Mouse (Mus musculus): ENCODE measurements around the gene Tradd.
"Not testable (repeated sequence)": the region's sequence is repeated elsewhere in the genome, so short reads cannot be mapped to it uniquely, and the experiment has no call there.

Tradd gene

DNA sequence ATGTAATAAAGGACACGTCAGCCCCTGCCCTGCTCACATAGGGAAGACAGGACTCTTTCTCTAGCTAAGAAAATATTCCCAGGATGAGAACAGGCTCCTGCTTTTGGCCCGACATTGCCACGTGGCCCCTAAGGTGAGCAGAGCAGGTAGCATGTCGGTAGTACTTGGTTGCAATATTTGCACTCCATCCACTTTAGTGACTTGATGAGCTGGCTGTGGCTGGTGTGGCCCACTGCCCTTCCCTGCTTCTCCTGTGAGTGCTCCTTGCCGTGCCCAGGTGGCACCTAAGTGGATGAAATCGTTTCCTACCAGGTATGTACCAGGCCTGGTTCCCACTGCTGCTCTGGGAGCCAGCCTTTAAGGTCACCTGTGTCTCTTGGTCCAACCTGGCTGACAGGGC lies 12.5 kb downstream of the Tradd start:
- DNase-seq (ENCODE audit: low spot score in 2 of 2) = no peak

DNA sequence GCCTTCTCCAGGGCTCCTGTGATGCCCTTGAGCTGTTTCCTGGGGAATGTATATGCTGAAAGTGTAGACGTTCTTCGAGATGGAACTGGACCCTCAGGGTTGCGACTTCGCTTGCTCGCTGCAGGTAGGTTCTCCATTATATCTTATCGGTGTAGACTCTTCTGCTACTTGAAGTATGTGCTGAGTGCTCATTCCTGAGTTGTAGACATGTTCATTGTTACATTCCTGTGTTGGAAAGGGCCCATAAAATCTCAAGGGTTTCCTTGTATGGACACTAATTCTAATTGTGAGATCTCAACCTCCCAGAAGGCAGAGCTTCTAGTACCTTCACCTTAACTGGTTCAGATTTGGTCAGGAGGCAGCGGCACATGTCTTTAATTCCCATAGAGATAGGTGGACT lies 23.4 kb downstream of the Tradd start:
- DNase-seq (ENCODE audit: low spot score in 2 of 2) = no peak

DNA sequence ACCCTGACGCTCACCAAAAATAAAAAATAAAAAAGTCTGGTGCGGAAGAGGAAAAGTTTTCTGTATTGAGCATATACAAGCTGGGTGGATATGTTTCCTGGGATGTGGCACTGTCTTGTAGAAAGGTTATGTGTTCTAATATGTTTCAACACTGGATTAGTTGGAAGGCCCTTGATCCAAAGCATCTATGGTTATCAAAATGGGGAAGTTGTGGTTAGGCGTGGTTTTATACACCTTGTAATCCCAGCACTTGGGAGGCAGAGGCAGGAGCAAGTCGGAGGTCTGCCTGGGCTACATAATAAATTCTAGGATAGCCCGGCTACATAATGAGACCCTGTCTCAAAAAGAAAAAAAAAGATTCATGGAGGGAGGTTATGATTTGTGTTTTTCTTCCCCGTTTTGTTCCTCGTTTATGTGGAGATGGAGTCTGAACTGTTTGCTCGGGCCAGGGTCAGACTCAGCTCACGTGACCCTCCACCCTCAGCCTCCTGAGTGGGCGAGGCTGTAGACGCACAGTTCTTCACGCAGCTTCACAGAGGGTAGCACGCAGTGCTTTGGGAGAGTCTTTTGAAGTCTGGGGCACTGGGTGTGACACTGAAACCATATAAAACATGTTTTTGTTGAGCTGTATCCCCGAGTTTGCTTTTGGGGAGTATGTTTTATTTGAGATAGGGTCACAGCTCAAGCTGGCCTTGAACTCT lies 26.8 kb downstream of the Tradd start:
- DNase-seq (ENCODE audit: low spot score in 2 of 2) = no peak

DNA sequence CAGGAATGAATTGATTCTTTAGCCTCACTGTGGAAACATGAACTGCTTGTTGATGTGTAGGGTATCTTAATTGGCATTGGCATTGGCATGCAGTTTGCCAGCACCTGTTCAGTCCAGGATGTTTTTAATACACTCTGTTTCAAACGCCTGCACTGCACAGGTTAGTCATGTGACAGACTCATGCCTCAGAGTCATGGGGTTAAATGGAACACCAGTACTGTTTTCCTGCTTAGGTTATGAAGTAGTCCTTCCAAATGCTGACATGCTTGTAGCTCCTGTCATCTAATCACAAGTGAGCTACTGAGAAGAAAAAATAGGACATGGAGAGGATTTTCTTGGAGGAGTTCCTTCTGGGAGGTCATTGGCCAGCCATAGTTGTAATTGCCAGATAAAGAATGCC lies 29.2 kb downstream of the Tradd start:
- DNase-seq (ENCODE audit: low spot score in 2 of 2) = no peak

DNA sequence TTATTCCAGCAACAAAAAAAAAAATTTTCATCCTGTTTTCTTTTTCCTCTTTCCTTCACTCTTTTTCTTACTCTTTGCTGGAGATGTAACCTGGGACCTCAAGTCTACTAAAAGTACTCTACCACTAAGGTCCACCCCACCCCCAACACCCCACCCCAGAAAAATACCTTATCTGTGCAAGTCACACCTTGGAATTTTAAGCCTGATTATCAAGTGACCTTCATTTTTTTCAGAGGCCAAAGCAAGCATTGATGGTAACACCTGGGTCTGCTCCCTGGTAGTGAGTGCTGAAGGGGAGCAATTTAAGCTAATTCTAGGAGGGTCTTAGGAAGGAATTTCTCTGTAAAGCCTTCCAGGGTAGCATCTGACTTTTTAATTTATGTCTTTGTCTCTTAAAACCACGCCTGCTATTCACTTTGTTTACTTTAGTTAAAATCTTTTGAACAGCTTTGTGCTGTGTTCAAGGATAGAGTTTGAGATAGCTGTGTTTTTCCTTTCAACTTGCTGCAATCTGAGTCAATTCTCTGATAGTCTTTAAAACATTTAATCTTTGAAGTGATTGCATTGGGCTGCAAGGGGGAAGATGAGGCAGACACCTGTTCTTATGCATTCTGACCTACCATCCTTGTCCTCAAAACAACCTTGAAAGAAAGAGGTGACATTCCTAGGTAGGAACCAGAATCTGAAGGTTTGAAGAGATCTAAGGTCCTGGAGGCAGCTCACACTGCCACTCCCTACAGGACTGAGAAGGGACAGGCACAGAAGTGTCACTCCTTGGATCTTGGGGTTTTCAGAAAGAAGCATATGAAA lies 31.1 kb downstream of the Tradd start:
- DNase-seq (ENCODE audit: low spot score in 2 of 2) = no peak

DNA sequence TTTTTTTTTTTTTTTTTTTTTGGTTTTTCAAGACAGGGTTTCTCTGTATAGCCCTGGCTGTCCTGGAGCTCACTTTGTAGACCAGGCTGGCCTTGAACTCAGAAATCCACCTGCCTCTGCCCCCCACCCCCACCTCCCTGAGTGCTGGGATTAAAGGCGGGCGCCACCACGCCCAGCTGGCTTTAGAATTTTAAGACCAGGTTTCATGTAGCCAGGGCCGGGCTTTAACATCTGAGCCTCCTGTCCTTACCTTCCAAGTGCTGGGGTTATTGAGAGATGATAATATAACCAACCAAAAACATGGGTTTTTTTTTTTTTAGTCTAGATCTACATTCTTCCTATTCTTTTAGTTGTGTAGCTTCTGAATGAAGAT lies 32.1 kb downstream of the Tradd start:
- not testable (repeated sequence) for DNase-seq (ENCODE audit: low spot score in 2 of 2)

DNA sequence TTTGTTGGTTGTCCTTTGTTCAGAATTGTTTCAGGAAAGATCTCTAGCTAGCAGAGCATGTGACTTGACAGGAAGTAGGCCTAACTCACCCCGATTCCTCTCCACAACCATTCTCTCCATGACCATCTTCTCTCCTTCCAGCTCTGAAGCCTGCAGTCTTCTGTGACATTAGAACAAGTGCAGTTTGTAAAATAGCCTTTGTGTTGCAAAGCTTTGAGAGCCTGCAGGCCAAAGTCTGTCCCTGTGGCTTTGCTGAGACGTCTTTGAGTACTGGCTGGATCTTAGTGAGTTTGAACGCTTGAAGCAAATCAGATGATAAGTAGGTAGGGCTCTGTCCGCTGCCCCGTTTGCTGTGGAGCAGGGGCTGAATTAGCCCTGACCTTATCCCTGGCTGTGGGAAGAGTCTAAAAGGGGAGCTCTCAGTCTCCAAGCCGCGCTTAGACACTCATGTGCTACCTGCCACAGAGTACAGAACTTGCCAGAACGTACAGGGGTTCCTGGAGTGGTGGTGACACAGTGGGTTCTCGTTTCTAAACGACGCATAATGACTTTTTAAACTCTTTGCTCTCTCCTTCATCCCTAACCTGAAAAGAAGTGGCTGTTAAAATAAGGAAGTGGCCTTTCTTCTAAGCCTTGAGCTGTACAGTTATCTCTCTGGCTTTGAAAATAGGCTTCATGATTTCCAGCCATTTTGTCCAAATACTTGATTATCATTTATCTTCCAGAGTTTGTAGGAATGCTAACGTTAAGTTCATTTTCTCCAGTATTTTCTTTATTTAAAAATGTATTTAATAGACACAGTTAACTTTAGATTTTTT lies 32.7 kb downstream of the Tradd start:
- no peak for DNase-seq (ENCODE audit: low spot score in 2 of 2)

DNA sequence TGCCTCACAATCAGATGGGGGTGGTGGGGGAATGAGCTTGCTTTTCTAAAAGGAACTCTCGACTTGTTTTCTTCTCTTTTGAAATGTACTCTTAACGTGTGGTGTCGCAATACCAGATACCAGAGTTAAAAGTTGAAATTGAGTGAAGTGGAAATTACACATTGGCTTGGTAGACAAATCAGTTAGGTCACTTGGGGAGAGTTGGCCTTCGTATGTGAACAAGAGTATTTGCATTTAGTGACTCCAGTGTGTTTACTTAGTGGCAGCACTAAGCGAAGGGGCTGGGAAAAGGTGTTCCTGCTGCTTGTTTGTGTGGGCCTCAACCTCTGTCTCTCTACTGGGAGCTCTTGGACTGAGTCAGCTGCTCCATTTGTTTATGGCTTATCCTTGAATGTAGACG lies 38.5 kb downstream of the Tradd start:
- DNase-seq (ENCODE audit: low spot score in 2 of 2) = no peak

DNA sequence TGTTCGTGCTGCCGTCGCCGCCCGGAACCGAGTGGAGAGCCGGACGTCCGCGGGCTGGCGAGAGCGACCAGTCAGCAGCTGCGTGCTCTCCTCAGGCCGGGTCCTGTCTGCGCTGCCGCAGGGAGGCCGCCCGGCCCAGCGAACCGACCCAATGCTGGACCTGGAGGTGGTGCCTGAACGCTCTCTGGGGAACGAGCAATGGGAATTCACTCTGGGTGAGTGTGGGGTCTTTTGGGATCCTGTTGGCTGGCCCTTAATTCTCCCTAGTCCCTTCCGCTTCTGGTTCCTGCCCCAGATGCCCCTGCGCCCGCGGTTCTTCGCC lies 39.2 kb downstream of the Tradd start:
- DNase-seq (ENCODE audit: low spot score in 2 of 2) = no peak

DNA sequence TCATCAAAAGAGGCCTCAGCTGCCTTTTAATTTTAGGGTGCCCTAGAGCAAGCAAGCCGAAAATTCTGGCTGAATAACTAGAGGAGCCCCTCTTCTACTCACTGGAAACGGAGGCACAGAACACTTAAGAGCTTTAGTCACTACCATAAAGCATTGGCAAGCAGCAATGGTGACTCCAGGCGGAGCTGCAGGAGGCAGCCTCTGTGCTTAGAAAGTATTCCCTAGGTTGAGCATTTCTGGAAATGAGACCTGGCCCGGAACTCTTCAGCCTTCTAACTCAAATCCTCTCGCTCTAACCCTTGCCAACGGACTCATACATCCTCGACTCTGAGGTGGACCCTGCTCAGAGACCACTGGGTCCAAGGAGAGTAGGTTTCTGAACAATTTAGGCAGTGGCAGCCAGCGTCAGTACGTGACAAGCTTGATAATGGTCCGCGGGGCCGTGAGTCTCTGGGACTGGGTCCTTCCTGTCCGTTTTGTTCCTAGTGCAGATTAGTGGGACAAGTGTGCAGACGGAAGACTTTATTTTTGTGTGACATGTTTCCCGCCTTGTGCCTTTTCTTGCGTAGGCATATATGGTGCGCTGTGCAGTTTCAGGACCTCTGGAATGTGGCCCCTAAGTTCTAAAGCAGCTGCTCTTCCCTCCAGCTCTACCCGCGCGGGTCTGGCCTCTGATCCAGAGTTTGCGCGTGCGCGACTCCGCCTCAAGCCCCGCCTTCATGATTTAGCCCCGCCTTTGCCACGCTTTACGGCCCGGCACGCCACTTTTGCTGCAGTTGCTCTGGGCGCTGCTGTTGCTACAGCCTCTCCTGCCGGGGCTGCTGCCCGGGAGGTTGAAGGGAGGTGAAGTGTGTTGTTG lies 39.8 kb downstream of the Tradd start, which contains the start of gene D230025D16Rik:
Gene D230025D16Rik, plus strand, starts transcription at position 733 of the 859 bp plus-strand sequence.
- peak; percentile 88 to 96 for DNase-seq (ENCODE audit: low spot score in 2 of 2)

DNA sequence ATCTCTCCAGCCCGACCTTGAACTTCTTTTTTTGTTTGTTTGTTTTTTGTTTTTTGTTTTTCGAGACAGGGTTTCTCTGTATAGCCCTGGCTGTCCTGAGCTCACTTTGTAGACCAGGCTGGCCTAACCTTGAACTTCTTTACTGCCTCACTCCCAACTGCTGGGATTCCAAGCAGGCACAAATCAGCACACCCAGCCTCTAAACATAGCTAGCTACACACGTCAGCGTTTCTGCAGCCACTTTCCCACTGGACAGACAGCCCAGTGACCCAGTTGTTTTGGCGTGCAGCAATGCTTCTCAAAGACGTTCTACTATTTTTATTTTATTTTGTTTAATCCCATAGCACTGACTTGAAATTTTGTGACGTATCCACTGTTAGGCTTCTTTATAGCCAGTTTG lies 40.6 kb downstream of the Tradd start:
- no peak for DNase-seq (ENCODE audit: low spot score in 2 of 2)

DNA sequence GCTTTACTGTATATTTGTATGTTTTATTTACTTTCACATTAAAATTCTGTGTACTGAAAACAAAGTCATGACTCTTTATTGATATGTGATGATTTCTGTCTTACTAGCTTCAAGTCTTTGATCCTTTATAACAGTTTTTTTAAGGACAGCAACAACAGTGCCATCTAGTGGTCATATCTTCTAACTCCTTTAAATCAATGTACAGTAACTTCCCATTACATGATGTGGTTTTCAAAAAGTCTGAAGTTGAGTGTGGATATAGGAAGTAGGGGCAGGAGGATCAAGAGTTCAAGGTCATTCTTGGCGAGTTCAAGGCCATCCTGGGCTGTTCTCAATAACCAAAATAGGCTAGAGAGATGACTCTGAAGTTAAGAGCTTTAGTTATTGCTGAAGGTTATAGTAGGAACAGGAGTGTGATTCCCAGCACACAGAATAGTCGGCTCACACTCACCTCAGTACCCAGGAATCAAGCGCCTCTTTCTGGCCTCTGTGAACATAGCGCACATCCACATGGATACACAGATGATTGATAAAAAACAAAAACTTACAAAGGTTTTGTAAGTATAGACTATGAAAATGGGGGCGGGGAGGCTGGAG lies 46.4 kb downstream of the Tradd start:
- DNase-seq (ENCODE audit: low spot score in 2 of 2) = peak in 1 of 2 experiments; percentile 54

DNA sequence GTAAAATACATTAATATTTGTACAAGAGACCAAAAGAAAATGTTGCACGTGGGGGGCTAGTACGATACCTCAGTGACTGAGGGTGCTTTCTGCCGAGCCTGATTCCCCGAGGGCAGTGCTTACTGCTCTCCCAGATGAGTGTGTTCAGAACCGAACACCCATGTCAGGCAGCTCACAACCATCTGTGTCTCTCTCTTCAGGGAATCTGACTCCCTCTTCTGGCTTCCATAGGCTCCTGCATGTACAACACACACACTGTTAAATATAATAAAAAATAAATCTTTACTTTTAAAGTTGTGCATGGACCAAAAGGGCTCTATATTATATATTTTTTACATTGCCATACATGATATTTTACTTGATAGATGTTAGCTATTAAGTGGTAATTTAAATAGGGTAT lies 50.3 kb downstream of the Tradd start:
- no peak for DNase-seq (ENCODE audit: low spot score in 2 of 2)

DNA sequence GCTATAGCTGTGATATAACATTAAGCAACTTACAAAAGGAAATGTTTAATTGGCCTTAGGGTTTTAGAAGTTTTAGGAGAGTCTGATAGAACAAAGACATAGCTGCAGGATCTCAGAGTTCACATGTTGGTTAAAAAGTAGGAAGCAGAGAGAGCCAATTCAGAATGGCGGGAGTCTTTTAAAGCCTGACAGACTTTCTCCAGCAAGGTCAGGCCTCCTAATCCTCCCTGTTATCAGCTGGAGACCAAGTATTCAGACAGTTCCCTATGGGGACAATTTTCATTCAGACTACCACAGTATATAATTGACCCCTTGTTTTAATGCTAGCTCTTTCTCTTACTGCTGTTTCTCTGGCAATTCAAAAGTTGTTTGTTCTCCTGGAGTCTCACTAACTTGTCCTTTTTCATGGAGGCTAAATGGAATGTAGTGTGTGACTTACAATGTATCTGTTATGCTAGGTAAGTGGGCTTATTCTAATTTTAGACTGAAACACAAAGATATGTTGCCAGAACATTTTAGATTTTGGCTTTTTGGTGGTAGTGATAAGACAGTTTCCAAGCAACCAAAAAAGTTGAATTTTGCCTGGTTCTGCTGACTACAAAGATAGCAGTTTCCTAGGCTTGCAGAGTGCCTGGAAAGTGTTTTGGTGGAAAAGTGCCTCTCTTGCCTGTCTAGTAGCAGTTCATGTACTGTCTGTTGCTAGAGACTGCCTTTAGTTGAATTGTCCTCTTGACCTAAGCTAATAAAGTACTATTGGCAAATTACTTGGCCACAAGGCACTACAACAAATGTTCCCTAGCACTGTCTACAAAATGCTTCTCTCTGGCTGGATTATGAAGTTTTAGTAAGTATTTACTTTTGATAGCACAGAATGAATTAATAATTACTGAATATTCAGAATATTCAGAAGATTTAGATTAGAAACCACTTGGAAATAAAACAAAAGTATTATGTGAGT lies 55.0 kb downstream of the Tradd start:
- DNase-seq (ENCODE audit: low spot score in 2 of 2) = no peak

Measured in thymus, postnatal 10 days (tissue).